Mouse (Mus musculus) heart, postnatal 10 days (tissue): ENCODE measurements around the gene Senp7. TPM values are rescaled to one million over a fixed set of nuclear protein-coding genes. Genes with fewer than 3 reads are reported as not detected.
"Not testable (repeated sequence)": the region's sequence is repeated elsewhere in the genome, so short reads cannot be mapped to it uniquely, and the experiment has no call there.

Source experiments
- DNase-seq, 2 experiments: peaks; one replicate each; pipeline ENCODE4 v3.0.0; 2021
- intact Hi-C: fragments of 180-260 bp; cut with DNase I; formaldehyde crosslinking; loops from one replicate; pipeline ENCODE4 v1.15.1; 2025
- total RNA-seq, 2 experiments: library from RNA; stranded (reverse); gene quantifications; 2 replicates each; pipeline ENCODE4 v1.2.3; 2021

Gene Senp7
- total RNA-seq, 2 experiments from 2014 or later: 19.8 to 21.6 TPM

GRCm38 (mm10) chr16:56122517-56122916 is 74.4 kb downstream of the Senp7 start:
- DNase-seq: no peak
- intact Hi-C loops: no loop called here

GRCm38 (mm10) chr16:56124045-56124444 is 75.9 kb downstream of the Senp7 start:
- no peak for DNase-seq
- intact Hi-C loops: no loop called here

GRCm38 (mm10) chr16:56131666-56132065 is 83.5 kb downstream of the Senp7 start:
- DNase-seq: peak; percentile 28 to 41

DNA sequence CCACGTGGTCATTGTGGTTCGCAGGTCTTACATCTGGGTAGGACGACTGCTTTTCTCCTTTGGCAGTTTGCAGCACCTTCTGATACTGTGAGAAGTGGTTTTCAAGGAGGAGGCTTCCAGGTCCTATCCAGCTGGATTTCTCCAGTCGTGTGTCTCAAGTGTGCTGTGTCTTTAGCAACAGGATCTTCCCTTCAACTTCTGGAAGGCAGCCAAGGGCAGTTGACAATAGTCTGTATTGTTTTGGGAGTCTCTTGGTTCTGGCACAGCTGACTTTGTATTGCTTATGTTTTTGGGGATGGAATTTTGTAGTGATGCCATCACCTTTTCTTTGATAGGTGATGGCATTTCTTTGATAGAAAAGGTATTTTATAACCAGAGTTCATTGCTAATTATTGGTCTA is 86.0 kb downstream of the Senp7 start:
- DNase-seq: peak; percentile 25 to 32
- intact Hi-C loops: loop anchor here (5.0 kb wide), 1 partner anchor 167 kb away; the partner anchor contains the start of gene Rpl24

More at GRCm38 (mm10) chr16:56131666-56132065, 83.5 kb downstream of the Senp7 start:
- intact Hi-C loops: loop anchor here (2.0 to 5.0 kb wide), 3 partner anchors 67 to 181 kb away; partner anchors contain the start of gene Rpl24

DNA sequence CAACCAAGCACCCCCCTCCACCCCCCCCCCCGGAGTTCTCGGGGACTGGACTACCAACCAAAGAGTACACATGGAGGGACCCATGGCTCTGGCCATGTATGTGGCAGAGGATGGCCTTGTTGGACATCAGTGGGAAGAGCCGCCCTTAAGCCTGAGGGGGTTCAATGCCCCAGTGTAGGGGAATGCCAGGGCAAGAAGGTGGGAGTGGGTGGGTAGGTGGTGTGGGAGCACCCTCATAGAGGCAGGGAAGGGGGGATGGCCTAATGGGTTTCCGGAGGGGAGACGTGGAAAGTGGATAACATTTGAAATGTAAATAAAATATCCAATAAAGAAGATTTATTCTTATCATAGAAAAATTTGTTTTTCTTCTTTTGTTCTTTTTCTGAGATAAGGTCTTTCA is 89.5 kb downstream of the Senp7 start:
- DNase-seq, intact Hi-C loops: not testable (repeated sequence)

DNA sequence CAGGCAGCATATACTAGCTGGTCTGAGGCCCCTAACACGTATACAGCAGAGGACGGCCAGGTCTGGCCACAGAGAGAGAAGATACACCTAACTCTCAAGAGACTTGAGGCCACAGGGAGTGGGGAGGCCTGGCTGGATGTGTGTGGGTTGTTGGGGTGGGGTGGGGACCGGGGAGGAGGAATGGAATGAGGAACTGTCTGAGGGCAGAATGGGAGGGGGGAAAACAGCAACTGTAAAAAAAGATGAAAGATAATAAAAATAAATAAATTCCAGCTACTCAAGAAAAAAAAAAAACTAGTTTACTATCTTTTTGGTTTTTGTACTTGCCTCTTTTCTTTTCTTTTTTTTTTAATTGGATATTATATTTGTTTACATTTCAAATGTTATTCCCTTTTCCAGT is 91.8 kb downstream of the Senp7 start:
- intact Hi-C loops: no loop called here
- DNase-seq: no peak

DNA sequence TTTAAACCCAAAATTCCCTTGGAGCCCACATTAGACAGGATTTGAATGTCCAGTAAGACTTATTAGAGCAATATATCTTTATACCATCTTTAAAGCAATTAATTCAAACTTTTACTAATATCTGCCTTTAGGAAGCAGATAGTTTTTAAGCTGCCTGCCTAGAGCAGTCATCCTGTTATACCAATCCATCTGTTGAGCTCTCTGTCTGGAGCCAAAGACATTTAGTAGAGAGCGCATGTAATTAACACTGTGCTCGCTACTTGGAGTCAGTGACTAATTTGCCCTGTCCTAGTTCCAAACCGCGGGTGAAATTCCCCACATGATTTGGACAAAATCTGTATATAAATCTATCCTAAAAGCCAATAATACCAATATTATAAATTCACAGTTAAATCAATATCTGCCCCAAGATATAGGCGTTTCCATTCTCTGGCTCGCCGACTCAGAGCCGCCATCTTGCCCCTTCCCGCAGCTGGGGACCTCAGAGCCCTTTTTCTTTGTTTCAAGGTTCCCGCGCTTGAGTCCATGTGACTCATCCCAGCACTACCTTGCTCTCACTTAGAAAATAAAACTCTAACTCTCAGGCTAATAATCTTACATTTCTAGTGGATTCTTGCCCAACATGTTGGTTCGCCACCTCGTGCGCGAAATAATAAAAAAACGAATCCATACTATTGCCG is 96.9 kb downstream of the Senp7 start:
- no peak for DNase-seq
- intact Hi-C loops: no loop called here

- intact Hi-C loops: no loop called here
Observed at GRCm38 (mm10) chr16:56147679-56148078, 99.5 kb downstream of the Senp7 start.

DNA sequence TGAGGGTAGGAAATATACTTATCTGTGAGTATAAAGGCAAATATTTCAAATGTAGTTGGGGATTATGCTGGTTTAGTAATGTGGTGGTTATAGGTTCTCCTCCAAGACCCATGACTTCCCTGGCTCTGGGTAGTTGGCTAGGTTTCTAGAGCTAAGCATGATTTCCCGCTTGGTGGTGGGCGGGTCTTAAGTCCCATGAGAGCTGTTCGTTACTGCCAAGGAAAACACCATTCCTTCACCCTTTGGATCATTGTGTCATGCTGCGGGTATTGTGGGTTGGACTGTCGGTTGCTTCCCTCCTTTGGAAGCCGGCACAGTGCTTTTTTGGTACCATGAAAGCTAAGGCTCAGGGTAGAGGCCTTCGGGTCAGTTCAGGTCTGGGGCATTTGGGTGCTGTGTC is 115.3 kb downstream of the Senp7 start:
- intact Hi-C loops: no loop called here
- peak in 1 of 2 experiments; percentile 12 for DNase-seq

More at GRCm38 (mm10) chr16:56147679-56148078, 99.5 kb downstream of the Senp7 start:
- no peak for DNase-seq

DNA sequence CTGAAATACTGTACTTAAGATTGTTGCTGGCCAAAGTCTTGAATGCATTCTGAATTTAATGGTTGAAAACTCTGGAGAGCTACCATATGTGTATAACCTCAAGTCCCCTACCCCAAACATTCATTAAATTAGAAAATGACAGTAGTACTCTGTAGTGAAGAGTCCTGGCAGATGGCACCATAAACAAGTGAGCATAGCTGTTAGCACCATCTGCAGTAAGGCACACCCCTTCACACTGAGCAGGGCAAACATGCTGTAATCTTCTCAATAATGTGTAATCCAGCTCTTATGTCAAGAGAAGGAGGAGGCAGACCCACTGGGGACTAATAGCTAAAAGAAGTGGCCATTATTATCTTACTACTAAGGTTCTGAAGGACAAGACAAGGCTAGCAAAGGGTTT is 122.1 kb downstream of the Senp7 start:
- intact Hi-C loops: no loop called here
- no peak for DNase-seq

DNA sequence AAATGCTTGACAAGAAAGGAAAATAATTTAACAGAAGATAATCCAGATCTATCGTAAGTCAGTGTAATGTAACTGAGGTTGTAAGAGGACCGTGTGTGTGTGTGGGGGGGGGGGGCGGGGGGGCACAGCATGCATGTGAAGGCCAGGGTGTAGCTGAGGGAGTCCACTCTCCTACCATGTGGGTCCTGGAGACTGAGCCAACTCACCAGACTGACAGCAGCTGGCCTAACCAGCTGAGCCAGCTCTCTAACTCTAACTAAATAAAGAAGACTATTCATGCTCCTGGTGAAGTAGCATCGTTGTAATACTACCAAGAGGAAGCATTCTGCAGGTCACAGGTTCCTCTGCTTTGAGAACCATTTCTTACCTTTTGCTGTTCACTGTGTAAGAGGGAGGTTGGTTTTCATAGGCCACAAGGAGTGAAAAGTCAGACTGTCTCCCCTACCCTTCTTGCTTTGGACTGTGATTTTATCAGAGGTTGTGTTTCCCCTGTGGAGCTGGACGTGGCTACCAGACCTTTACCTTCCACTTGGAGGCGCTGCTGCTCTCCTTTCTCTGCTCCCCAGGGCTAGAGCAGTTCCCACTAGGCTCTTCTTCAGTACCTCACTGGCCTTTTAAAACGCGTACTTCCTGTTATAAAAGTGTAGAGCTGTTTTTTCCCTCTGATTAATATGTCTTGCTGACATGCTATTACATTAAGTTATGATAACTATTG is 127.9 kb downstream of the Senp7 start:
- intact Hi-C loops: no loop called here
- peak in 1 of 2 experiments; percentile 50 for DNase-seq

DNA sequence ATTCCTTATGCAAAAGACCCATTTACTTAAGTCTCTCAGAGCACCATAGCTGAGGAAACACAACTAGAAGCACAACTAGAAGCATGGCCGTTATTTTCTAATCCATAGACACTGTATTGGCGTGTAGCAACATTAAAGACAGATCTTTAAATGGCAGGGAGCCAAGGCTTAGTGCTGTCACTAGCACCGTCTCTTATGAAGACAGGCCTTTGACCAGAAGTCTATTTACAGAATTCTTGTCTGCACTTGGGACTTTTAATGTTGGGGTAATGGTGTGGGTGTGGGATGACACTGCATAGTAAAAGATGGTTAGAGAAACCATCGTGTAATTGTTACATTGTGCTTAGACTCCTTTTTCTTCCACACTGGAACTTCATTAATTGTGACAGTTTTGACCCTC is 138.7 kb downstream of the Senp7 start:
- intact Hi-C loops: loop anchor here (10.0 kb wide), 1 partner anchor 488 kb away; no protein-coding TSS in a partner anchor
- DNase-seq: no peak

DNA sequence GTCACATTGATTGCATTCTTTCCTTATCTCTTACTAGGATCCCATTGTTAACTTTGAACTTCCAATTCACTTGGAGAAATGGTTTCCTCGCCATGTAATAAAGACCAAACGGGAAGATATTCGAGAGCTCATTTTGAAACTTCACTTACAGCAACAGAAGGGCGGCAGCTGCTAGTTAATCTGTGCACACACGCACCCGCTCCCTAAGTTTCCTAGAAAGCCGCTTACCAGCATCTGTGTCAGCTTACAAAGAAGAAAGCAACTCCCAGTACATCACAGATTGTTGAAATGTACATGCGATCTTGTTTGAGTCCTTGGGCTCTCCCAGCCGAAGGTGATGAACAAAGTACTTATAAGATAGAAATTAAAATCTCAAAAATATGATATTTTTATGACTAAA is 140.1 kb downstream of the Senp7 start:
- intact Hi-C loops: loop anchor here (10.0 kb wide), 1 partner anchor 487 kb away; no protein-coding TSS in a partner anchor

GRCm38 (mm10) chr16:56204051-56204450 is 155.9 kb downstream of the Senp7 start, which contains the start of gene Impg2:
Impg2 (plus strand) TSS chr16:56204313.
- no peak for DNase-seq
- intact Hi-C loops: no loop called here

More for the DNA sequence above, 140.1 kb downstream of the Senp7 start:
- no peak for DNase-seq

DNA sequence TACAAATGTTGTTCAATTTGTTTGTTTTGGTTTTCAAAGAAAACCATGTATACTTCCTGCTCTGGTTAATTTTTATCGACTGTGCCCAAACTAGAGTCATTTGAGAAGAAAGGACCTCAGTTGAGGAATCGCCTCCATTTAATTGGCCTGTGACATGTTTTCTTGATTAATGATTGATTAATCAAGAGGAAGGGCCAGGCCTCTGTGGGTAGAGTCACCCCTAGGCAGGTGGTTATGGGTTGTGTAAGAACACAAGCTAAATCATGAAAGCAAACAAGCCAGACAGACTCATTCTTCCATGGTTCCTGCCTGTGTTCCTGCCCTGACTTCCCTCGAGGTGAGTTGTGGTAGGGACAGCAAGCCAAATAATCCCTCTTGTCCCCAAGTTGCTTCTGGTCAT is 164.6 kb downstream of the Senp7 start:
- DNase-seq: no peak
- intact Hi-C loops: no loop called here

DNA sequence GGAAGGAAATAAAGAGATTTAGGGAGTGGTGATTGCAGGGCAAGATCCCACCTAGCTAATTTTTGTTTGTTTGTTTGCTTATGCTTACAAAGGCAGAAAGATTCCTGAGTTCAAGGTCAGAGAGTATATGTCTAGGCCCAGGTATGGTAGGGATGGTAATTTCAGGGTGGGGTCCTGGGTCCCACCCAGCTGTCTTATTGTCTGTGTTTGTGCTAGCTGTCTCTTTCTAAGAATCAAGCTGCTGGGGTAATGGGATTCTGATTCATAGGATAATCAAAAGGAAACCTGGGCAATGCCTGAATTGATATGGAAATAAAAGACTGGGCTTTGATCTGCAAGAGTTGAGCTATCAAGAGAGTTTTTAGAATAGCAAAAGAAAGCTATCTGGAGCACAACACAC is 179.5 kb downstream of the Senp7 start:
- intact Hi-C loops: no loop called here

DNA sequence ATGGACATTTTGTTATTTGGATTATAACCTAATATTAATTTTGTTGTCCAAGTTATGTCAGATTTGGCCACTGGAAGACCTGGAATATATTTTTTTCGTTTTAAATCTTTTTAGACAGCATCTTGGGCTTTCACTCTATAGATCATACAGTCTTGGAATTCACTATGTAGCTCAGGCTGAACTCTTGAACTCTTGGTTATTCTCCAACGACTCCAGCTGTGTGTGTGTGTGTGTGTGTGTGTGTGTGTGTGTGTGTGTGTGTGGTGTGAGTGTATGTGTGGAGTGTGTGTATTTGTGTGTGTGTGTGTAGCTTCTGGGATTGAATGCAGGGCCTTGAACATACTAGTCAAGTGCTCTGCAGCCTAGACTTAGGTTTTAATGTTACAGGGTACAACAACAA is 181.3 kb downstream of the Senp7 start:
- intact Hi-C loops: no loop called here
- no peak for DNase-seq

More for the DNA sequence above, 179.5 kb downstream of the Senp7 start:
- DNase-seq: no peak

GRCm38 (mm10) chr16:56231300-56231699 is 183.2 kb downstream of the Senp7 start:
- DNase-seq: peak in 1 of 2 experiments; percentile 36
- intact Hi-C loops: no loop called here

- intact Hi-C loops: no loop called here
- peak; percentile 34 to 38 for DNase-seq
Observed at GRCm38 (mm10) chr16:56232736-56233135, 184.6 kb downstream of the Senp7 start.
